Mouse (Mus musculus) stomach, postnatal 0 days (tissue): ENCODE results near the gene Hdc.
"Not testable (repeated sequence)": the region's sequence is repeated elsewhere in the genome, so short reads cannot be mapped to it uniquely, and the experiment has no call there.

Experiments
- CTCF ChIP-seq: IDR thresholded peaks from 2 replicates; pipeline ENCODE4 v1.5.1; 2016; ENCODE audit warnings: antibody characterized with exemption, low read depth, mild to moderate bottlenecking, moderate library complexity
- EP300 ChIP-seq: optimal IDR thresholded peaks from 2 replicates; pipeline ENCODE3; 2016; ENCODE audit warnings: antibody characterized with exemption

DNA sequence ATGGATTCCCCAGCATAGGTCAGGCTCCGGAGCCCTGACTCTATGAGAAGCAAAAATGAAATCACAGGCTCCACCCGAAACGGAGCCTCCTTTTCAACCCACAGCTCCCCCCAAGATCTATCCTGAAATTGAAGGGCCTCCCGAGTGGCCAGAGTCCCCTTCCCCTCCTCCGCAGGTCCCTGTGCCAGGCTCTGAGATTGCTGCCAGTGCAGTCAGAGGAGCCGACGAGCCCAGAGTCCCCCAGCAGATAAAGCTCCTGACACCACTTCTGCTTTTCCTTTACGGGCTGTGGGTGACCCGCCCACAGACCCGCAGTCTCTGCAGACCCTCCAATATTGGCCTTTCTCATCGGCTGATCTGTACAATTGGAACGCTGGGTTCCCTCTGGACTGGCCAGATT is 9.5 kb downstream of the Hdc start:
- not testable (repeated sequence) for TF ChIP-seq CTCF, EP300
